8 mouse cellular contexts compared by ENCODE assay signal in the genomic region with DNA sequence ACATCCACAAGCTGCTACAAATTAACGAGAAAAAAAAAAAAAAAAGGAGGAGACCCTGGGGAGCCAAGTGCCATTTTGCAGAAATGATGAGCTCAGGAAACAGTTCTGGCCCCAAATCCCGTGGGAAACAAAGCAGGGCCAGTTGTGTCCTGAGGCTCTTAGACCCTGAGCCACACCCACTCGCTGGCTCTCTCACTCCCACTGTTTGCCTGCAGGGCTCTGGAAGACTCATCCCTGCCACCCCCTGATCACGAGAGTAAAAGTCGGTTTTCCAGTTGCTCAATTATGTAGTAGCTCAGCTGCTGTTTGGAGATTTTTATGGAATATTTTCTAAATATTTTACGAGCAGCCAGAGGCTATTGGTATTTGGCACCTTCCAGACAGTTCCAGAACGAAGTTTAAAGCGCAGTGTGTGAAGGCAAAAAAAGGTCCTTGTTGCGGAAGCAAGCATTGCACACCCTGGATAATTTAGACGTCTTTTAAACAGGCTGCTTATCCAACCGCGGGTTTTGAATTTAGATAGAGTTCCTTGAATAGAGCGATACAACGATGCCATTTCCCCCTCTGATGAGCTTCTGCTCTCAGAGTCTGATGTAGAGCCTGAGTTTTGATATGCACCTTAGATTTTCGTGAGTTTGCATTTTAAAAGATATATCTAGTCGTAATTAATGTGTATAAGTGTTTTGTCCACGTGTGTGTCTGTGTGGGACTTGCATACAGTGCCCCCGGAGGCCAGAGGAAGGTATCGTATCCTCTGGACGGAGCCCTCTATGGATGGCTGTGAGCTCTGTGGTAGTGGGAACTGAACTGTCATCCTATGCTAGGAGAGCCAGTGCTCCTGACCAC. TPM values are rescaled to one million over a fixed set of nuclear protein-coding genes. Genes with fewer than 3 reads are reported as not detected.
DNase-seq lines count a peak whose midpoint lies in the region; ATAC-seq and TF ChIP-seq lines count a peak whose summit lies in the region.

No protein-coding gene starts in this region.

- H3K9ac ChIP-seq in heart, adult 2 months (ENCODE audit: low read depth, low read length) = no peak overlapping the region
- H3K9ac ChIP-seq in ES-Bruce4 (ENCODE audit: low read depth, poor library complexity, severe bottlenecking) = peak overlapping the region; percentile 40
- no peak overlapping the region for H3K9ac ChIP-seq in embryonic facial prominence, embryonic 15.5 days
- H3K9ac ChIP-seq in hindbrain, embryonic 11.5 days (ENCODE audit: low read depth, low read length) = no peak overlapping the region
- H3K9ac ChIP-seq in liver, postnatal 0 days (replicated peaks) = no peak overlapping the region

- no peaks in the 10 kb centered on the region for H3K27me3 ChIP-seq in heart, adult 2 months (ENCODE audit: control insufficient read depth, insufficient read depth, low read length)
- no peaks in the 10 kb centered on the region for H3K27me3 ChIP-seq in ES-Bruce4 (ENCODE audit: control insufficient read depth, insufficient read depth, low read length, poor library complexity, severe bottlenecking)
- no peaks in the 10 kb centered on the region for H3K27me3 ChIP-seq in embryonic facial prominence, embryonic 15.5 days
- H3K27me3 ChIP-seq in hindbrain, embryonic 11.5 days (ENCODE audit: control insufficient read depth, insufficient read depth, low read length) = no peaks in the 10 kb centered on the region
- H3K27me3 ChIP-seq in liver, postnatal 0 days (ENCODE audit: insufficient read depth, low read length) = no peaks in the 10 kb centered on the region
- H3K27me3 ChIP-seq in small intestine, adult 2 months (ENCODE audit: control insufficient read depth, insufficient read depth, low read length) = peaks cover 5% of the 10 kb centered on the region; the same call in 1 of the 2 replicates

- H3K36me3 ChIP-seq in heart, adult 2 months (ENCODE audit: control insufficient read depth, insufficient read depth, low read length) = no peaks in the 10 kb centered on the region
- no peaks in the 10 kb centered on the region for H3K36me3 ChIP-seq in ES-Bruce4 (ENCODE audit: control insufficient read depth, insufficient read depth, low read length, poor library complexity, severe bottlenecking)
- H3K36me3 ChIP-seq in embryonic facial prominence, embryonic 15.5 days = no peaks in the 10 kb centered on the region
- no peaks in the 10 kb centered on the region for H3K36me3 ChIP-seq in hindbrain, embryonic 11.5 days (ENCODE audit: control insufficient read depth, insufficient read depth, low read length)
- H3K36me3 ChIP-seq in liver, postnatal 0 days (replicated peaks; ENCODE audit: insufficient read depth, low read length) = no peaks in the 10 kb centered on the region
- H3K36me3 ChIP-seq in small intestine, adult 2 months (ENCODE audit: control insufficient read depth, insufficient read depth, low read length) = no peaks in the 10 kb centered on the region

- WGBS in heart, adult 2 months = 25% methylated on average over 20 of the region's 20 CpGs
- 15% methylated on average over 20 of the region's 20 CpGs for WGBS in embryonic facial prominence, embryonic 15.5 days
- WGBS in hindbrain, embryonic 11.5 days = 29% methylated on average over 20 of the region's 20 CpGs
- 36% methylated on average over 20 of the region's 20 CpGs for WGBS in liver, postnatal 0 days (ENCODE audit: insufficient replicate concordance)
- 27% methylated on average over 20 of the region's 20 CpGs for WGBS in small intestine, adult 2 months

- peak; percentile 65 for TF ChIP-seq CTCF in heart, adult 2 months (IDR thresholded peaks at IDR 0.05)
- TF ChIP-seq CTCF in ES-Bruce4 (IDR thresholded peaks at IDR 0.05; ENCODE audit: low read depth, low read length) = peak; percentile 35
- peak; percentile 57 for TF ChIP-seq CTCF in liver, postnatal 0 days (IDR thresholded peaks at IDR 0.05; ENCODE audit: low read depth)
- peak; percentile 49; the same call in 1 of the 2 replicates for TF ChIP-seq CTCF in small intestine, adult 2 months (IDR thresholded peaks at IDR 0.05; ENCODE audit: extremely low read depth, insufficient read length, insufficient replicate concordance, low read depth, low read length)

- H3K27ac ChIP-seq in heart, adult 2 months = no peak overlapping the region
- H3K27ac ChIP-seq in ES-Bruce4 (ENCODE audit: insufficient read depth, low read length) = peak overlapping the region; percentile 84
- no peak overlapping the region for H3K27ac ChIP-seq in embryonic facial prominence, embryonic 15.5 days (replicated peaks)
- no peak overlapping the region for H3K27ac ChIP-seq in hindbrain, embryonic 11.5 days (ENCODE audit: low read depth, low read length)
- no peak overlapping the region for H3K27ac ChIP-seq in liver, postnatal 0 days (ENCODE audit: low read depth)
- no peak overlapping the region for H3K27ac ChIP-seq in small intestine, adult 2 months (ENCODE audit: insufficient read depth, low read depth, low read length)

- intact Hi-C loops in heart, adult 2 months (cut with DNase I) = no loop called here

- 0 out of 2 replicates have a peak, but pooled peaks have one; percentile 35 for ATAC-seq in embryonic facial prominence, embryonic 15.5 days (ENCODE audit: insufficient number of reproducible peaks, low FRiP score, low TSS enrichment, low read depth)
- ATAC-seq in hindbrain, embryonic 11.5 days (ENCODE audit: low FRiP score) = peak; percentile 67
- ATAC-seq in liver, postnatal 0 days = peak; percentile 43; the same call in 1 of the 2 replicates

- H3K79me2 ChIP-seq in heart, adult 2 months (replicated peaks; ENCODE audit: control insufficient read depth, insufficient read depth, low read length) = no peaks in the 10 kb centered on the region

- H3K9me3 ChIP-seq in ES-Bruce4 (replicated peaks; ENCODE audit: control insufficient read depth, insufficient read depth, low read length, poor library complexity, severe bottlenecking) = peaks cover 3% of the 10 kb centered on the region
- H3K9me3 ChIP-seq in embryonic facial prominence, embryonic 15.5 days (replicated peaks) = no peaks in the 10 kb centered on the region
- H3K9me3 ChIP-seq in hindbrain, embryonic 11.5 days (ENCODE audit: control insufficient read depth, low read length) = no peaks in the 10 kb centered on the region
- no peaks in the 10 kb centered on the region for H3K9me3 ChIP-seq in liver, postnatal 0 days (ENCODE audit: low read length)

- no peak for TF ChIP-seq EP300 in heart, adult 2 months (IDR thresholded peaks at IDR 0.05; ENCODE audit: insufficient read depth, low read depth, low read length)
- peak; percentile 81 for TF ChIP-seq EP300 in ES-Bruce4 (IDR thresholded peaks at IDR 0.05; ENCODE audit: insufficient read depth, low read depth, low read length)
- TF ChIP-seq EP300 in liver, postnatal 0 days (IDR thresholded peaks at IDR 0.05; ENCODE audit: low read depth) = no peak

- H3K4me3 ChIP-seq in heart, adult 2 months = no peak overlapping the region; the same call in 1 of the 2 replicates
- H3K4me3 ChIP-seq in ES-Bruce4 (ENCODE audit: low read depth, low read length) = no peak overlapping the region
- peak overlapping the region; percentile 17 for H3K4me3 ChIP-seq in embryonic facial prominence, embryonic 15.5 days (replicated peaks)
- H3K4me3 ChIP-seq in hindbrain, embryonic 11.5 days (ENCODE audit: low read depth, low read length) = no peak overlapping the region
- no peak overlapping the region for H3K4me3 ChIP-seq in liver, postnatal 0 days (ENCODE audit: low read depth, low read length)
- H3K4me3 ChIP-seq in small intestine, adult 2 months (ENCODE audit: low read depth, low read length) = no peak overlapping the region

- H3K4me1 ChIP-seq in heart, adult 2 months (ENCODE audit: control insufficient read depth, insufficient read depth, low read length) = no peaks in the 10 kb centered on the region
- peaks cover 7% of the 10 kb centered on the region for H3K4me1 ChIP-seq in ES-Bruce4 (ENCODE audit: control insufficient read depth, insufficient read depth, low read length)
- peaks cover 30% of the 10 kb centered on the region for H3K4me1 ChIP-seq in embryonic facial prominence, embryonic 15.5 days
- H3K4me1 ChIP-seq in hindbrain, embryonic 11.5 days (replicated peaks; ENCODE audit: control insufficient read depth, insufficient read depth, low read length) = no peaks in the 10 kb centered on the region
- H3K4me1 ChIP-seq in liver, postnatal 0 days (ENCODE audit: insufficient read depth) = peaks cover 8% of the 10 kb centered on the region; the same call in 1 of the 2 replicates
- no peaks in the 10 kb centered on the region for H3K4me1 ChIP-seq in small intestine, adult 2 months (ENCODE audit: control insufficient read depth, insufficient read depth, insufficient read length, low read length)

- peak overlapping the region; percentile 31 for H3K4me2 ChIP-seq in embryonic facial prominence, embryonic 15.5 days (replicated peaks)
- no peak overlapping the region for H3K4me2 ChIP-seq in hindbrain, embryonic 11.5 days (replicated peaks; ENCODE audit: low read depth, low read length)
- peak overlapping the region; percentile 47 for H3K4me2 ChIP-seq in liver, postnatal 0 days (ENCODE audit: low read depth, low read length)

- no peak for TF ChIP-seq POLR2A in heart, adult 2 months (IDR thresholded peaks at IDR 0.05; ENCODE audit: insufficient read depth, low read depth, low read length)
- no peak for TF ChIP-seq POLR2A in ES-Bruce4 (IDR thresholded peaks at IDR 0.05; ENCODE audit: insufficient read depth, low read length)
- TF ChIP-seq POLR2A in small intestine, adult 2 months (IDR thresholded peaks at IDR 0.05; ENCODE audit: low read depth, low read length) = no peak

- DNase-seq in heart, adult 2 months = no peak
- no peak for DNase-seq in heart, adult 9 months (ENCODE audit: low spot score in 2 of 2)
- peak; percentile 54 for DNase-seq in hindbrain, embryonic 11.5 days (ENCODE audit: low spot score)
- DNase-seq in liver, postnatal 0 days = no peak
- no peak for DNase-seq in layer of hippocampus, postnatal 25 days (ENCODE audit: extremely low spot score in 1 of 2, low spot score in 1 of 2)

RNA-seq across cellular contexts. Expression of a gene that starts 28.5 kb away (rescaled TPM):
- total RNA-seq in heart, adult 2 months (2021) = 10 to 100 TPM; 45.9 to 54.0 TPM
- 9.6 and 16.8 TPM in 2 replicates for polyA plus RNA-seq in heart, adult 2 months (2012; rRNA removed)
- 141 and 152 TPM in 2 replicates for polyA plus RNA-seq in ES-Bruce4 (2011; ENCODE audit: insufficient read depth, insufficient read length, low read depth, missing spikeins)
- polyA plus RNA-seq in embryonic facial prominence, embryonic 15.5 days (2015; fragmentation: Nextera tagmentation; extraction: Ambion mirVana) = 80.6 and 84.0 TPM in 2 replicates
- polyA plus RNA-seq in hindbrain, embryonic 11.5 days (2014; fragmentation: Nextera tagmentation; extraction: Ambion mirVana) = 89.8 and 93.2 TPM in 2 replicates
- polyA plus RNA-seq in liver, postnatal 0 days (2015; fragmentation: Nextera tagmentation; extraction: Ambion mirVana) = 32.5 and 35.6 TPM in 2 replicates
- polyA plus RNA-seq in small intestine, adult 2 months (2012; rRNA removed) = 5.8 and 14.2 TPM in 2 replicates
- total RNA-seq in layer of hippocampus, postnatal 25 days (2021) = 10 to 100 TPM; 50.2 to 52.8 TPM
